ENCODE assay signal across 19 mouse cellular contexts in the genomic region with DNA sequence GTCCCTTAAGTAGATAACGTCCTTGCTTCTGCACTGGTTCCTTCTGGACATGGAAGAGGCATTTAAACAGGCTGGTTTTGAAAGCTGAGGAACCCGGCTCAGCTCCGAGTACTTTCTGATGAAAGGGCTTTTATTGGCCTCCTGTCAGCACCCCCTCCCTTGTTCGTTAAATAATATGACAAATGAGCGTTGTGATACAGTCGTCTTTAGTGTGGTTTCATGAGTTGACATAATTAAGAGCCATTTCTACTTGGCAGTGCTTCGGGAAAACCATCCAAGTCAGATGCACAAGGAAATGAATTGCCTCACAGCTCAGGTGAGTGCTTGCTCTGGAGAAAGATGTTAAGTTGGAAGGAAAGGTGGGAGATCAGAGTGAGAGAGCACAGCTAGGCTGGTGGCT.
DNase-seq lines count a peak whose midpoint lies in the region; ATAC-seq and TF ChIP-seq lines count a peak whose summit lies in the region.
"Had no signal": no experiment of that assay in that cellular context is flagged by ENCODE, and none has a peak within 500 bp of the region (broad histone marks: within the 10 kb centered on the region; RNA-seq: fewer than 3 reads in every experiment).

No protein-coding gene starts in this region.

- ATAC-seq in forebrain, embryonic 12.5 days (ENCODE audit: low FRiP score), result no peak
- ATAC-seq in hindbrain, embryonic 14.5 days (ENCODE audit: low FRiP score), result peak; percentile 3; the same call in 1 of the 2 replicates
- no peak for ATAC-seq in hindbrain, embryonic 12.5 days (ENCODE audit: low FRiP score)
- 0 out of 2 replicates have a peak, but pooled peaks have one; percentile 29 for ATAC-seq in kidney, embryonic 15.5 days (replicated peaks; ENCODE audit: low FRiP score)
- ATAC-seq: CD4-positive, CD25-positive, alpha-beta regulatory T cell, adult 4 months had no signal

- DNase-seq in forebrain, embryonic 10.5 days (ENCODE audit: extremely low spot score, low spot score), result no peak
- no peak for DNase-seq in hindbrain, embryonic 14.5 days (ENCODE audit: low spot score)
- DNase-seq in kidney, adult 8-10 months, result no peak
- DNase-seq in brain, embryonic 14.5 days (ENCODE audit: low read depth), result peak; percentile 75
- DNase-seq in adipocyte (ENCODE audit: low spot score), result no peak
- DNase-seq: B cell, adult 2 months; cerebellum, adult 11-12 months; cerebellum, adult 9-10 months; cerebellum, postnatal 25 days; gastrocnemius, postnatal 36 days; heart, adult 11 months; heart, postnatal 10 days had no signal

- H3K4me3 ChIP-seq in forebrain, embryonic 12.5 days (replicated peaks), result no peak overlapping the region
- no peak overlapping the region for H3K4me3 ChIP-seq in forebrain, embryonic 10.5 days
- no peak overlapping the region for H3K4me3 ChIP-seq in hindbrain, embryonic 14.5 days (replicated peaks; ENCODE audit: low read length)
- no peak overlapping the region for H3K4me3 ChIP-seq in hindbrain, embryonic 12.5 days
- H3K4me3 ChIP-seq in kidney, embryonic 15.5 days (replicated peaks), result no peak overlapping the region
- H3K4me3 ChIP-seq: embryonic facial prominence, embryonic 12.5 days; hindbrain, embryonic 15.5 days had no signal

- peak overlapping the region; percentile 6; the same call in 1 of the 2 replicates for H3K27ac ChIP-seq in forebrain, embryonic 12.5 days
- H3K27ac ChIP-seq in forebrain, embryonic 10.5 days, result no peak overlapping the region
- no peak overlapping the region for H3K27ac ChIP-seq in hindbrain, embryonic 14.5 days
- no peak overlapping the region for H3K27ac ChIP-seq in hindbrain, embryonic 12.5 days
- 0 out of 2 replicates have a peak overlapping the region, but pooled peaks have one; percentile 46 for H3K27ac ChIP-seq in kidney, embryonic 15.5 days
- H3K27ac ChIP-seq: embryonic facial prominence, embryonic 12.5 days; hindbrain, embryonic 15.5 days had no signal

- peaks cover 15% of the 10 kb centered on the region for H3K4me1 ChIP-seq in forebrain, embryonic 12.5 days
- peaks cover 23% of the 10 kb centered on the region for H3K4me1 ChIP-seq in forebrain, embryonic 10.5 days
- H3K4me1 ChIP-seq in hindbrain, embryonic 14.5 days (replicated peaks; ENCODE audit: control insufficient read depth, insufficient read depth, low read length), result peaks cover 9% of the 10 kb centered on the region
- peaks cover 14% of the 10 kb centered on the region for H3K4me1 ChIP-seq in hindbrain, embryonic 12.5 days
- peaks cover 33% of the 10 kb centered on the region for H3K4me1 ChIP-seq in kidney, embryonic 15.5 days

- H3K9me3 ChIP-seq in forebrain, embryonic 12.5 days, result no peaks in the 10 kb centered on the region
- no peaks in the 10 kb centered on the region for H3K9me3 ChIP-seq in forebrain, embryonic 10.5 days
- no peaks in the 10 kb centered on the region for H3K9me3 ChIP-seq in hindbrain, embryonic 14.5 days (ENCODE audit: control insufficient read depth, low read length)
- H3K9me3 ChIP-seq in hindbrain, embryonic 12.5 days (replicated peaks), result no peaks in the 10 kb centered on the region
- H3K9me3 ChIP-seq in kidney, embryonic 15.5 days (replicated peaks), result no peaks in the 10 kb centered on the region
- H3K9me3 ChIP-seq: embryonic facial prominence, embryonic 12.5 days; hindbrain, embryonic 15.5 days had no signal

- no peak overlapping the region for H3K4me2 ChIP-seq in forebrain, embryonic 12.5 days
- no peak overlapping the region for H3K4me2 ChIP-seq in hindbrain, embryonic 14.5 days (replicated peaks)
- no peak overlapping the region for H3K4me2 ChIP-seq in hindbrain, embryonic 12.5 days (replicated peaks)
- no peak overlapping the region for H3K4me2 ChIP-seq in kidney, embryonic 15.5 days
- H3K4me2 ChIP-seq: embryonic facial prominence, embryonic 12.5 days; hindbrain, embryonic 15.5 days had no signal

- no peak for TF ChIP-seq CTCF in brain, embryonic 14.5 days (IDR thresholded peaks at IDR 0.05; ENCODE audit: borderline replicate concordance, extremely low read depth, insufficient read depth, insufficient read length)

- 40% methylated on average over 7 of the region's 7 CpGs for WGBS in forebrain, embryonic 12.5 days
- 79% methylated on average over 7 of the region's 7 CpGs for WGBS in forebrain, embryonic 10.5 days
- 47% methylated on average over 7 of the region's 7 CpGs for WGBS in hindbrain, embryonic 14.5 days
- WGBS in hindbrain, embryonic 12.5 days, result 59% methylated on average over 7 of the region's 7 CpGs
- 33% methylated on average over 7 of the region's 7 CpGs for WGBS in kidney, embryonic 15.5 days

- H3K27me3 ChIP-seq in forebrain, embryonic 12.5 days, result peaks cover 35% of the 10 kb centered on the region
- H3K27me3 ChIP-seq in forebrain, embryonic 10.5 days (ENCODE audit: poor library complexity, severe bottlenecking), result peaks cover 41% of the 10 kb centered on the region; the same call in 1 of the 2 replicates
- H3K27me3 ChIP-seq in hindbrain, embryonic 14.5 days (ENCODE audit: control insufficient read depth, insufficient read depth, low read length), result peaks cover 5% of the 10 kb centered on the region; the same call in 1 of the 2 replicates
- H3K27me3 ChIP-seq in hindbrain, embryonic 12.5 days, result peaks cover 9% of the 10 kb centered on the region
- H3K27me3 ChIP-seq in kidney, embryonic 15.5 days, result no peaks in the 10 kb centered on the region
- H3K27me3 ChIP-seq: embryonic facial prominence, embryonic 12.5 days had no signal

- no peaks in the 10 kb centered on the region for H3K36me3 ChIP-seq in forebrain, embryonic 12.5 days (replicated peaks)
- H3K36me3 ChIP-seq in forebrain, embryonic 10.5 days (replicated peaks), result no peaks in the 10 kb centered on the region
- H3K36me3 ChIP-seq in hindbrain, embryonic 14.5 days (replicated peaks; ENCODE audit: control insufficient read depth, insufficient read depth), result no peaks in the 10 kb centered on the region
- H3K36me3 ChIP-seq in hindbrain, embryonic 12.5 days, result no peaks in the 10 kb centered on the region
- no peaks in the 10 kb centered on the region for H3K36me3 ChIP-seq in kidney, embryonic 15.5 days
- H3K36me3 ChIP-seq: embryonic facial prominence, embryonic 12.5 days; G1E; hindbrain, embryonic 15.5 days had no signal

- no peak overlapping the region for H3K9ac ChIP-seq in forebrain, embryonic 12.5 days
- H3K9ac ChIP-seq in hindbrain, embryonic 14.5 days, result no peak overlapping the region
- no peak overlapping the region for H3K9ac ChIP-seq in hindbrain, embryonic 12.5 days
- H3K9ac ChIP-seq in kidney, embryonic 15.5 days, result no peak overlapping the region
- H3K9ac ChIP-seq: embryonic facial prominence, embryonic 12.5 days; hindbrain, embryonic 15.5 days had no signal

- TF ChIP-seq POLR2A in brain, embryonic 14.5 days (IDR thresholded peaks at IDR 0.05; ENCODE audit: borderline replicate concordance, extremely low read depth, insufficient read depth, insufficient read length, poor library complexity, severe bottlenecking), result no peak

Comparison
In these comparisons a context has a peak if more than half of its experiments do, and no peak if none do; other contexts are left out.
1. ATAC-seq: peak in hindbrain, embryonic 14.5 days (single experiment) and kidney, embryonic 15.5 days (single experiment); none in forebrain, embryonic 12.5 days (single experiment) and hindbrain, embryonic 12.5 days (single experiment).
2. H3K27ac ChIP-seq: peak in forebrain, embryonic 12.5 days (single experiment) and kidney, embryonic 15.5 days (single experiment); none in forebrain, embryonic 10.5 days (single experiment), hindbrain, embryonic 14.5 days (single experiment) and hindbrain, embryonic 12.5 days (single experiment).